Mouse (Mus musculus): ENCODE measurements around the gene Olfr623. TPM values are rescaled to one million over a fixed set of nuclear protein-coding genes. Genes with fewer than 3 reads are reported as not detected.

Gene Olfr623
- not detected for polyA plus RNA-seq (2014; fragmentation: Illumina TruSeq; extraction: RNeasy Lipid Tissue Mini Kit (QIAGEN cat#74804); ENCODE audit: low replicate concordance)

GRCm38 (mm10) chr7:103663598-103663997, at the start of gene Olfr623:
TSS of gene Olfr623 (minus strand) at chr7:103663698.

DNA sequence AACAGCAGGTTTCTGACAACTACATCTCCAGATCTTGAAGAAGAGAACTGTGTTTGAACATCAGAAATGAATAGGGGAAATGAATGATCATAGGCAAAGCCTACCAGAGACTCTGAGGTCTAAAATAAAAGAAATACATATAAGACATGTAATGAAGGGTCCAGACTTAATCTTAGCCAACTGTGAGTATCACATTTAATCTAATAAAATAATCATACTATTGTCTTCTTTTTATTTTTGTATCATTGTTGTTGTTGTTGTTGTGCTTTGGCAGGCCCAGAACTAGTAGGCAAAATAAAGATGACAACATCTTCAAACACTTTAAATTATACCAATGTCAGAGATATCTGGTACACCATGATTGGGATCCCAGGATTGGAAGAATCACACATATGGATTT, 18.9 kb upstream of the Olfr623 start, which contains the start of gene Olfr625-ps1:
Gene Olfr625-ps1, plus strand, starts transcription at position 301 of the 400 bp plus-strand sequence.

GRCm38 (mm10) chr7:103671091-103671490, 7.6 kb upstream of the Olfr623 start, which contains the start of gene Olfr624:
TSS of gene Olfr624 (minus strand) at chr7:103671191.

GRCm38 (mm10) chr7:103642602-103643001, 20.9 kb downstream of the Olfr623 start, which contains the start of gene Olfr622:
TSS of gene Olfr622 (minus strand) at chr7:103642702.

DNA sequence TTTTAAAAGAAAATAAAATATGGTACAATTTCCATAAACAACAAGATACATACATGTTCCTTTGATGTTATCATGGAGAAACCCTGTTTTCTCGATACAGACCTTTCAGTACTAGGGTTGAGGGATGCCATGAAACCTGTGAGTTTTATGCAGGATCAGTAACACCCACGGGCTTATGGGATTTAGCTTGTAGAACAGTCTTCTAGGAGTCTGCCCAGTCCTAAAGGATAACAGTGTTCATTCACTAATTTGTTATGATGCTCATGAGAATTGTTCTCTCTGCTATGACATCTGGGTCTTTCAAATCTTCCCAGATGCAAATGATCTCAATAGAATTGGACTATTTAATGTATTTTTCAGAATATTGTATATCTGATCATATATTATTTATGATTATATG, 51.1 kb downstream of the Olfr623 start, which contains the start of gene Olfr620:
Gene Olfr620, minus strand, starts transcription at position 101 of the 400 bp plus-strand sequence.

Other genes with a start within 250 kb of the Olfr623 start
- gene Usp17lc, start 248.6 kb downstream of the Olfr623 start, polyA plus RNA-seq (2014; fragmentation: Illumina TruSeq; extraction: RNeasy Lipid Tissue Mini Kit (QIAGEN cat#74804); ENCODE audit: low replicate concordance): not detected
- not detected for gene Olfr605, start 218.3 kb downstream of the Olfr623 start, polyA plus RNA-seq (2014; fragmentation: Illumina TruSeq; extraction: RNeasy Lipid Tissue Mini Kit (QIAGEN cat#74804); ENCODE audit: low replicate concordance)
- not detected for gene Olfr606, start 214.7 kb downstream of the Olfr623 start, polyA plus RNA-seq (2014; fragmentation: Illumina TruSeq; extraction: RNeasy Lipid Tissue Mini Kit (QIAGEN cat#74804); ENCODE audit: low replicate concordance)
- not detected for gene Olfr607, start 199.5 kb downstream of the Olfr623 start, polyA plus RNA-seq (2014; fragmentation: Illumina TruSeq; extraction: RNeasy Lipid Tissue Mini Kit (QIAGEN cat#74804); ENCODE audit: low replicate concordance)
- gene Olfr608, start 193.8 kb downstream of the Olfr623 start, polyA plus RNA-seq (2014; fragmentation: Illumina TruSeq; extraction: RNeasy Lipid Tissue Mini Kit (QIAGEN cat#74804); ENCODE audit: low replicate concordance): not detected
- not detected for gene Olfr609, start 165.6 kb downstream of the Olfr623 start, polyA plus RNA-seq (2014; fragmentation: Illumina TruSeq; extraction: RNeasy Lipid Tissue Mini Kit (QIAGEN cat#74804); ENCODE audit: low replicate concordance)
- gene Olfr610, start 151.6 kb downstream of the Olfr623 start, polyA plus RNA-seq (2014; fragmentation: Illumina TruSeq; extraction: RNeasy Lipid Tissue Mini Kit (QIAGEN cat#74804); ENCODE audit: low replicate concordance): not detected
- gene Olfr611, start 142.9 kb downstream of the Olfr623 start, polyA plus RNA-seq (2014; fragmentation: Illumina TruSeq; extraction: RNeasy Lipid Tissue Mini Kit (QIAGEN cat#74804); ENCODE audit: low replicate concordance): not detected
- gene Olfr612, start 121.0 kb downstream of the Olfr623 start, polyA plus RNA-seq (2014; fragmentation: Illumina TruSeq; extraction: RNeasy Lipid Tissue Mini Kit (QIAGEN cat#74804); ENCODE audit: low replicate concordance): not detected
- not detected for gene Olfr613, start 115.6 kb downstream of the Olfr623 start, polyA plus RNA-seq (2014; fragmentation: Illumina TruSeq; extraction: RNeasy Lipid Tissue Mini Kit (QIAGEN cat#74804); ENCODE audit: low replicate concordance)
- gene Olfr615, start 107.6 kb downstream of the Olfr623 start, polyA plus RNA-seq (2014; fragmentation: Illumina TruSeq; extraction: RNeasy Lipid Tissue Mini Kit (QIAGEN cat#74804); ENCODE audit: low replicate concordance): not detected
- not detected for gene Olfr616, start 94.6 kb downstream of the Olfr623 start, polyA plus RNA-seq (2014; fragmentation: Illumina TruSeq; extraction: RNeasy Lipid Tissue Mini Kit (QIAGEN cat#74804); ENCODE audit: low replicate concordance)
- not detected for gene Olfr617, start 90.6 kb downstream of the Olfr623 start, polyA plus RNA-seq (2014; fragmentation: Illumina TruSeq; extraction: RNeasy Lipid Tissue Mini Kit (QIAGEN cat#74804); ENCODE audit: low replicate concordance)
- not detected for gene Olfr618, start 73.6 kb downstream of the Olfr623 start, polyA plus RNA-seq (2014; fragmentation: Illumina TruSeq; extraction: RNeasy Lipid Tissue Mini Kit (QIAGEN cat#74804); ENCODE audit: low replicate concordance)
- not detected for gene Olfr619, start 63.1 kb downstream of the Olfr623 start, polyA plus RNA-seq (2014; fragmentation: Illumina TruSeq; extraction: RNeasy Lipid Tissue Mini Kit (QIAGEN cat#74804); ENCODE audit: low replicate concordance)
- not detected for gene Olfr620, start 51.2 kb downstream of the Olfr623 start, polyA plus RNA-seq (2014; fragmentation: Illumina TruSeq; extraction: RNeasy Lipid Tissue Mini Kit (QIAGEN cat#74804); ENCODE audit: low replicate concordance)
- gene Olfr622, start 21.0 kb downstream of the Olfr623 start, polyA plus RNA-seq (2014; fragmentation: Illumina TruSeq; extraction: RNeasy Lipid Tissue Mini Kit (QIAGEN cat#74804); ENCODE audit: low replicate concordance): not detected
- gene Olfr624, start 7.5 kb upstream of the Olfr623 start, polyA plus RNA-seq (2014; fragmentation: Illumina TruSeq; extraction: RNeasy Lipid Tissue Mini Kit (QIAGEN cat#74804); ENCODE audit: low replicate concordance): 0.78 TPM
- gene Olfr625-ps1, start 19.0 kb upstream of the Olfr623 start, polyA plus RNA-seq (2014; fragmentation: Illumina TruSeq; extraction: RNeasy Lipid Tissue Mini Kit (QIAGEN cat#74804); ENCODE audit: low replicate concordance): not detected
- gene Olfr243, start 51.0 kb upstream of the Olfr623 start, polyA plus RNA-seq (2014; fragmentation: Illumina TruSeq; extraction: RNeasy Lipid Tissue Mini Kit (QIAGEN cat#74804); ENCODE audit: low replicate concordance): not detected
- gene Olfr628, start 66.7 kb upstream of the Olfr623 start, polyA plus RNA-seq (2014; fragmentation: Illumina TruSeq; extraction: RNeasy Lipid Tissue Mini Kit (QIAGEN cat#74804); ENCODE audit: low replicate concordance): not detected
- gene Olfr629, start 81.2 kb upstream of the Olfr623 start, polyA plus RNA-seq (2014; fragmentation: Illumina TruSeq; extraction: RNeasy Lipid Tissue Mini Kit (QIAGEN cat#74804); ENCODE audit: low replicate concordance): not detected
- not detected for gene Olfr630, start 93.6 kb upstream of the Olfr623 start, polyA plus RNA-seq (2014; fragmentation: Illumina TruSeq; extraction: RNeasy Lipid Tissue Mini Kit (QIAGEN cat#74804); ENCODE audit: low replicate concordance)
- gene Olfr69, start 107.9 kb upstream of the Olfr623 start, polyA plus RNA-seq (2014; fragmentation: Illumina TruSeq; extraction: RNeasy Lipid Tissue Mini Kit (QIAGEN cat#74804); ENCODE audit: low replicate concordance): not detected
- not detected for gene Olfr68, start 116.0 kb upstream of the Olfr623 start, polyA plus RNA-seq (2014; fragmentation: Illumina TruSeq; extraction: RNeasy Lipid Tissue Mini Kit (QIAGEN cat#74804); ENCODE audit: low replicate concordance)
- gene Olfr67, start 128.1 kb upstream of the Olfr623 start, polyA plus RNA-seq (2014; fragmentation: Illumina TruSeq; extraction: RNeasy Lipid Tissue Mini Kit (QIAGEN cat#74804); ENCODE audit: low replicate concordance): not detected
- 1.4 TPM for gene Hbb-bt, start 150.3 kb upstream of the Olfr623 start, polyA plus RNA-seq (2014; fragmentation: Illumina TruSeq; extraction: RNeasy Lipid Tissue Mini Kit (QIAGEN cat#74804); ENCODE audit: low replicate concordance)
- gene Hbb-bs, start 164.4 kb upstream of the Olfr623 start, polyA plus RNA-seq (2014; fragmentation: Illumina TruSeq; extraction: RNeasy Lipid Tissue Mini Kit (QIAGEN cat#74804); ENCODE audit: low replicate concordance): 17.2 TPM
- not detected for gene Hbb-bh2, start 176.8 kb upstream of the Olfr623 start, polyA plus RNA-seq (2014; fragmentation: Illumina TruSeq; extraction: RNeasy Lipid Tissue Mini Kit (QIAGEN cat#74804); ENCODE audit: low replicate concordance)
- not detected for gene Hbb-bh1, start 179.5 kb upstream of the Olfr623 start, polyA plus RNA-seq (2014; fragmentation: Illumina TruSeq; extraction: RNeasy Lipid Tissue Mini Kit (QIAGEN cat#74804); ENCODE audit: low replicate concordance)
- gene Hbb-y, start 189.5 kb upstream of the Olfr623 start, polyA plus RNA-seq (2014; fragmentation: Illumina TruSeq; extraction: RNeasy Lipid Tissue Mini Kit (QIAGEN cat#74804); ENCODE audit: low replicate concordance): not detected
- gene Olfr66, start 222.6 kb upstream of the Olfr623 start, polyA plus RNA-seq (2014; fragmentation: Illumina TruSeq; extraction: RNeasy Lipid Tissue Mini Kit (QIAGEN cat#74804); ENCODE audit: low replicate concordance): not detected
- gene Olfr64, start 230.8 kb upstream of the Olfr623 start, polyA plus RNA-seq (2014; fragmentation: Illumina TruSeq; extraction: RNeasy Lipid Tissue Mini Kit (QIAGEN cat#74804); ENCODE audit: low replicate concordance): not detected
- not detected for gene Olfr65, start 239.8 kb upstream of the Olfr623 start, polyA plus RNA-seq (2014; fragmentation: Illumina TruSeq; extraction: RNeasy Lipid Tissue Mini Kit (QIAGEN cat#74804); ENCODE audit: low replicate concordance)

Measured in small intestine, adult 10 weeks (tissue).